Mouse (Mus musculus) stomach, postnatal 0 days (tissue): ENCODE data around the gene Hlf.

Experiments
- CTCF ChIP-seq: IDR thresholded peaks from 2 replicates; pipeline ENCODE4 v1.5.1; 2016; ENCODE audit warnings: antibody characterized with exemption, low read depth, mild to moderate bottlenecking, moderate library complexity
- EP300 ChIP-seq: optimal IDR thresholded peaks from 2 replicates; pipeline ENCODE3; 2016; ENCODE audit warnings: antibody characterized with exemption

DNA sequence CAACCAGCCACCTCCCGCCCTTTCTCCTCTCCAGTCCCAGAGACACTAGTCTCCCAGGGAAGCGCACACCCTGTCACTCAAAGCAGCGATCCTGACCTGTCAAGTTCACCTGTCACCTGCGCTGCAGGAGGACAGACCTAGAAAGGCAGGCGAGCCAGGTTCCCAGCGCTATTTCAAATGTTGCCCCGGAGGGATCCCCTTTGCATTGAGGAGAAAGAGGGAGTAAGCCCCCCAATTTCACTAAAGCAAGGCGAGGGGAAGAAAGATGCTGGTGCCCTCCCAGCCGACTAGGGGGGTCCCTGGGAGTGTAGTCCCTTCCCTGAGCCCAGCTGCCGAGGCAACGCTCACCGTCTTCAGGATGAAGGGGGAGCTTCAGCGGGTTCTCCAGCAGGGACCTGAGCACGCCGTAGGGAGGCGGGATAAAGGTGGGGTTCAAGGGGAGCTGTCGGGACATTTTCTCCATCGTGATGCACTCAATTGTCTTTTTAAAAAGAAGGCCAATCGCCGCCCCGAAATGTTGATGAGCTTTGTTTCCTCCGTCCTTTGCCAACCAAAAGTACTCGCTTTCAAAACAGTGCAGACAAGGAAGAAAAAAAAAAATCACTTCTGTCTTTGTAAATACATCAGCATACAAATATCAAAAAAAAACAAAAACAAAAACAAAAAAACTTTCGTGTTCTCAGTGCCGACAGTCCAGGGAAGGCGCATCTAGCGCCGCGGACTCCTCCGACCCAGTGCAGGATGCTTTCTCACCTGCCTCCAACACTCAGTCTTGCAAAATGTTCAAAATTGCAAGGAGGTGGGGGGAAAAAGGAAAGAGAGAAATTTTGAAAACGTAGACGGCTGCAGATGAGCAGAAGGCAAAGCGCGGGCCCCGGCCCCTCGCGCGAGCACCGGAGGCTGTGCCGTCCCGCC is 536 bp downstream of the Hlf start:
- TF ChIP-seq CTCF (no peak), EP300 (no peak)
